Mouse (Mus musculus) lung, adult 2 months (tissue): Measurements from ENCODE around the gene Sgtb.

Source experiments
- CTCF ChIP-seq: fragments of 200-500 bp; IDR thresholded peaks from 2 replicates; pipeline ENCODE4 v1.5.1; 2011; ENCODE audit warnings: mild to moderate bottlenecking, low read length, control low read depth; ENCODE audit not compliant: insufficient read depth
- POLR2A ChIP-seq: fragments of 200-500 bp; IDR thresholded peaks from 2 replicates; pipeline ENCODE4 v1.6.1; 2011; ENCODE audit warnings: low read depth, mild to moderate bottlenecking, control low read depth, low read length, borderline replicate concordance; ENCODE audit errors: extremely low read depth

DNA sequence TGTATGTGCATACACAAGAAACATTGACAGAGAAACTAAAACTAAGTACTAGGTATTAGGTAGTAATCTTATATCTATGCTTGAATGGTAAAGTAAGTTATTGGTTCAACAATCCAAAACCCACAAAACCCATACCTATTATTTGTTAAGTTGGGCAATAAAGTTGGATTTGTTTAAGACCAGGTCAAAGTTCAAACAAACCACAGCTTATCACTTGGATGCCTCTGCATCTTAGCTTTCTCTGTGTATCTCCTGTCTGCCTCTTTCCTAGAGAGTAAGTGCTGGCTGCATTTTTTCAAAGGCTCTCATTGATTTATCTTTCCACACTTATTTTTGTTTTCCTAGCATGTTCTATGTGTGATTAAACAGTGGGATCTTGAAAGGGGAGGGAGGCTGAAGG, 63.0 kb downstream of the Sgtb start:
- TF ChIP-seq CTCF (no peak), POLR2A (no peak)
